Mouse (Mus musculus): Measurements from ENCODE around the gene Cfap20. TPM values are rescaled to one million over a fixed set of nuclear protein-coding genes. Genes with fewer than 3 reads are reported as not detected.

Gene Cfap20
- total and polyA plus RNA-seq, 3 experiments: 56.2 to 281 (median 77.7) TPM

DNA sequence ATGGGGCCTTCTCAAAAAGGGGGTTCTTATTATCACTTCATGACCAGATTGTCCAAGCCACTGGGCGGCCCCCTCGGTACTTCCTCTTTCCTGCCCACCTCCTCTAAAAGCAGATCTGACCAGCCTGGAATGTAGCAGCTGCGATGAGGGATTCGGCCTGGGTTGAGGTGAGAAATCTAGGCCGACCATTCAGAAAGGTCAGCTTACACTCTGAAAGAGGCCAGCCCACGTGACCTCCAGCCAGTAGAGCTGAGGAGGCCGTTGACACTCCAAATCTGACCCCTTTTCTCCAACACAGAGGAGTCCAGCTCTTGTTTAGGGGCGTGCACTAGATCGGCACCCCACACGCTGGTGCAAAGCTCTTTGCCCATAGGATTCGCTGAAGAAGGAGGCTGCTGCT, 37.9 kb downstream of the Cfap20 start:
- peaks cover 0 to under 1% of the 10 kb centered on the region in 2 experiments; a peak in 1 of 4 replicates for H3K27me3 ChIP-seq (ENCODE audit: control insufficient read depth in 1 of 2, insufficient read depth in 2 of 2, low read length in 2 of 2)
- no peak overlapping the region for H3K27ac ChIP-seq (ENCODE audit: control insufficient read depth, low read depth, low read length)
- H3K4me3 ChIP-seq (ENCODE audit: control insufficient read depth in 1 of 2, insufficient read depth in 1 of 2, low read depth in 2 of 2, low read length in 2 of 2): no peak overlapping the region
- no peaks in the 10 kb centered on the region for H3K9me3 ChIP-seq (replicated peaks; ENCODE audit: insufficient read depth, low read length)
- TF ChIP-seq ZC3H11A (IDR thresholded peaks at IDR 0.05; ENCODE audit: low read depth, low read length) (no peak), USF1 (IDR thresholded peaks at IDR 0.05; ENCODE audit: low read depth, low read length) (peak; percentile 57; the same call in 1 of the 2 replicates)
- H3K4me1 ChIP-seq (ENCODE audit: control insufficient read depth in 1 of 2, insufficient read depth in 2 of 2, low read length in 2 of 2): peaks cover 0 to 12% of the 10 kb centered on the region in 2 experiments; a peak in 1 of 4 replicates
- DNase-seq (ENCODE audit: low read depth, low spot score): peak; percentile 32
- peaks cover 0 to 4% of the 10 kb centered on the region in 2 experiments; a peak in 2 of 4 replicates for H3K36me3 ChIP-seq (ENCODE audit: control insufficient read depth in 1 of 2, insufficient read depth in 2 of 2, low read length in 2 of 2)
- no peaks in the 10 kb centered on the region for H3K79me2 ChIP-seq (ENCODE audit: control insufficient read depth, insufficient read depth, low read length, poor library complexity)
- H3K9ac ChIP-seq (ENCODE audit: control insufficient read depth, low read depth, low read length, poor library complexity, severe bottlenecking): no peak overlapping the region

DNA sequence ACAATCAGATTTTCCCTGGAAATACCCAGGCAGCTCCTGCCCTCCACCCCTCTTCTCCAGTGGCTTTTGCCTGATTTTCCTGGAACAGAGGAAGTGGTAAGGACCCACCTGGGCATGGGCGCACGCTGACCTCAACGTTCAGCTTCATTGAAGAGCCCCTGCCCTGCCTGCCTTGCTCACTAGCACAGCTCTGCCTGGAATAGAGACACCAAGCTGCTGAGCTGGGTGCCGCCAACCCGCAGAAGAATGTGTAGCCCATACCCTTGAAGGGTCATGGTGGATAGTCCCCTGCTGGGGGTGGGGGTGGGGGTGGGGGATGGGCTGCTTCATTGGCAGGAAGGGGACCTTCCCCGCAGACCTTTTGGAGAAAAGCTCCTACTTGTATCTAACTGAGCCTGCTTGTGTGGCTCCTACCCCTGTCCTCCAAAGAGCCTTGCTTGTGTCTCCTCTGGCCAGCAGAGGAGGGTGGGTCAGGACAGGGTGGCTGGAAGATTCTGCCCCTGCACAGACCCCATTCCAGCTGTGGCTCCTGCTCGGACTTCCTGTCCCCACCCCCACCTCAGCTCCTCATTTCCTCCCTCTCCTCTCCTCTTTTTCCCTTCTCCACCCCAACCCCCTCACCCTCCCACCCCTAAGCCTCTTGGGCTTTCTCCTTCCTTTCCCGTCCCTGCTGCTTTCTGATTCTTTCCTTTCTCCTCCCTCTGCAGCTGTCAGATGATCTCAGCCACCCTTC, 39.3 kb downstream of the Cfap20 start:
- H3K4me1 ChIP-seq (ENCODE audit: control insufficient read depth in 1 of 2, insufficient read depth in 2 of 2, low read length in 2 of 2): peaks cover 0 to 12% of the 10 kb centered on the region in 2 experiments; a peak in 1 of 4 replicates
- H3K27ac ChIP-seq (ENCODE audit: control insufficient read depth, low read depth, low read length): no peak overlapping the region
- peaks cover 3 to 6% of the 10 kb centered on the region in 2 experiments; a peak in 3 of 4 replicates for H3K27me3 ChIP-seq (ENCODE audit: control insufficient read depth in 1 of 2, insufficient read depth in 2 of 2, low read length in 2 of 2)
- H3K4me3 ChIP-seq (ENCODE audit: control insufficient read depth in 1 of 2, insufficient read depth in 1 of 2, low read depth in 2 of 2, low read length in 2 of 2): no peak overlapping the region
- H3K79me2 ChIP-seq (ENCODE audit: control insufficient read depth, insufficient read depth, low read length, poor library complexity): no peaks in the 10 kb centered on the region
- no peak for DNase-seq (ENCODE audit: low read depth, low spot score)
- peaks cover 0 to 4% of the 10 kb centered on the region in 2 experiments; a peak in 2 of 4 replicates for H3K36me3 ChIP-seq (ENCODE audit: control insufficient read depth in 1 of 2, insufficient read depth in 2 of 2, low read length in 2 of 2)
- H3K9ac ChIP-seq (ENCODE audit: control insufficient read depth, low read depth, low read length, poor library complexity, severe bottlenecking): no peak overlapping the region
- no peaks in the 10 kb centered on the region for H3K9me3 ChIP-seq (replicated peaks; ENCODE audit: insufficient read depth, low read length)
- TF ChIP-seq POLR2AphosphoS5 (IDR thresholded peaks at IDR 0.05; ENCODE audit: borderline replicate concordance, low read depth, low read length) (no peak), E2F4 (IDR thresholded peaks at IDR 0.05; ENCODE audit: borderline replicate concordance, low read depth, low read length) (no peak), KAT2A (conservative IDR thresholded peaks at IDR 0.05; ENCODE audit: low read depth, low read length) (no peak), ELF1 (IDR thresholded peaks at IDR 0.05; ENCODE audit: low read depth, low read length) (no peak)

DNA sequence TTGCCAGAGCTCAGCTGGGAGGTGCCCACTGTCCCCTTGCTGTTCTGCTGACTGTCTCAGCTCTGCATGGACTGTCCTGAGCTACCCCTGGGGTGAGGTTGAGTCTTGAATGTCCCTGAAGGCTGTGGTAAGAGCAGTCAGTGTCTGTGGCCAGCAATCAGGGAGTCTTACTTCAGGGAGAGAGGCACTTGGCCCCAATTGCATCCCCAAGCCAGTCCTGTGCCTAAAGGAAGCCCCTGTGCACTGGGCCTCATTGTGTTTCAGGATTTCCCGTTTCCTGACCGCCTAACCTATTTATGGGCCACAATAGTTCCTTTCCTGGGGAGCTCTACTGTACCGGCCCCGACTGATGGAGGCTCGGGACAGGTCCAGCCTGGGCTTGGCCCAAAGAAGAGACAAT, 42.1 kb downstream of the Cfap20 start:
- TF ChIP-seq SIN3A (IDR thresholded peaks at IDR 0.05; ENCODE audit: low read length) (no peak), USF2 (IDR thresholded peaks at IDR 0.05; ENCODE audit: borderline replicate concordance in 1 of 2, insufficient read depth in 1 of 2, low read depth in 1 of 2, low read length in 2 of 2) (no peak), GABPA (IDR thresholded peaks at IDR 0.05; ENCODE audit: low read depth, low read length) (no peak), NELFE (IDR thresholded peaks at IDR 0.05; ENCODE audit: low read depth, low read length) (no peak), MAFK (IDR thresholded peaks at IDR 0.05; ENCODE audit: borderline replicate concordance, low read depth, low read length) (no peak)
- Histone ChIP-seq H3K9me3 (replicated peaks; ENCODE audit: insufficient read depth, low read length) (no peaks in the 10 kb centered on the region), H3K9ac (ENCODE audit: control insufficient read depth, low read depth, low read length, poor library complexity, severe bottlenecking) (no peak overlapping the region), H3K36me3 (ENCODE audit: control insufficient read depth in 1 of 2, insufficient read depth in 2 of 2, low read length in 2 of 2) (peaks cover 0 to 4% of the 10 kb centered on the region in 2 experiments; a peak in 2 of 4 replicates), H3K79me2 (ENCODE audit: control insufficient read depth, insufficient read depth, low read length, poor library complexity) (no peaks in the 10 kb centered on the region), H3K27me3 (ENCODE audit: control insufficient read depth in 1 of 2, insufficient read depth in 2 of 2, low read length in 2 of 2) (peaks cover 6 to 8% of the 10 kb centered on the region in 2 experiments), H3K27ac (ENCODE audit: control insufficient read depth, low read depth, low read length) (no peak overlapping the region), H3K4me1 (ENCODE audit: control insufficient read depth in 1 of 2, insufficient read depth in 2 of 2, low read length in 2 of 2) (peaks cover 0 to 12% of the 10 kb centered on the region in 2 experiments; a peak in 1 of 4 replicates), H3K4me3 (ENCODE audit: control insufficient read depth in 1 of 2, insufficient read depth in 1 of 2, low read depth in 2 of 2, low read length in 2 of 2) (no peak overlapping the region)
- DNase-seq (ENCODE audit: low read depth, low spot score): no peak
